Mouse (Mus musculus): Measurements from ENCODE around the gene Rbmx2.

Gene Rbmx2

GRCm38 (mm10) chrX:48694864-48695371, at the start of gene Rbmx2:
Gene Rbmx2, plus strand, starts transcription at chrX:48695004.
- DNase-seq, result peak; percentile 89 to 91

- peak in 1 of 2 experiments; percentile 2 for DNase-seq
Measured at GRCm38 (mm10) chrX:48666807-48667206, 28.0 kb upstream of the Rbmx2 start.

DNA sequence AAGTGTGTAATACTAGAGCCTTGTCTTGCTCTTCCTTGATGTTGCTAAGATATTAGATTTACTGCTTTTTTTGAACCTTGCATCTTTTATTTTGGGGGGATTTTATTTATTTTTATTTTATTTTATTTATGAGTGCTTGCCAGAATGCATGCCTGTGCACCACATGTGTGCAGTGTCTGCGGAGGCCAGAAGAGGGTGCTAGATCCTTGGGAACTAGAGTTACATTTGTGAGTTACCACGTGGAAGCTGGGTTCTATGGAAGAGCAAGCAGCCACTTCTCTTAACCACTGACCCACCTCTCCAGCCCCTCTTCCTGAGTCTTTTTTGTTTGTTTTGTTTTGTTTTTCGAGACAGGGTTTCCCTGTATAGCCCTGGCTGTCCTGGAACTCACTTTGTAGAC, 25.2 kb upstream of the Rbmx2 start:
- DNase-seq, result no peak

GRCm38 (mm10) chrX:48671714-48672113, 23.1 kb upstream of the Rbmx2 start:
- no peak for DNase-seq

GRCm38 (mm10) chrX:48674171-48674570, 20.6 kb upstream of the Rbmx2 start, which contains the start of gene Gpr119:
Gene Gpr119, minus strand, starts transcription at chrX:48674478.
- no peak for DNase-seq

GRCm38 (mm10) chrX:48683451-48683850, 11.4 kb upstream of the Rbmx2 start:
- peak; percentile 38 for DNase-seq

GRCm38 (mm10) chrX:48683857-48684256, 10.9 kb upstream of the Rbmx2 start:
- no peak for DNase-seq

DNA sequence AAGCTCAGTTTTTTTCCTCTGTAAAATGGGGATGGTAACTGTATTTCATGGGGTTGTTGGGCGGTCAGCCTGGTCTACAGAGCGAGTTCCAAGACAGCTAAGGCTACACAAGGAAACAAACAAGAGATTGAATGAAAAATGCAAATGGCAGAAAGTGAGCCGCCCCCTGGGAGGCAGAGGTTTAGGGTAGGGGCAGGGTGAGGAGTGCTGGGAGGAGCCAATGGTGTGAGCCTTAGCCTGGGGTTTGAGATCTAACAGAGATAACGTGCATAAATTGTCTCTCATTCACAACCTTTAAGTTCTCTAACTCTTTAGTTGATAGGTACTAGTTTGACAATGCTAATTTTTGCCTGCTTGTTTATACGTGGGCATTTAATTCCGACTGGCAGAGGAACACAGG, 344 bp upstream of the Rbmx2 start:
- DNase-seq, result no peak

DNA sequence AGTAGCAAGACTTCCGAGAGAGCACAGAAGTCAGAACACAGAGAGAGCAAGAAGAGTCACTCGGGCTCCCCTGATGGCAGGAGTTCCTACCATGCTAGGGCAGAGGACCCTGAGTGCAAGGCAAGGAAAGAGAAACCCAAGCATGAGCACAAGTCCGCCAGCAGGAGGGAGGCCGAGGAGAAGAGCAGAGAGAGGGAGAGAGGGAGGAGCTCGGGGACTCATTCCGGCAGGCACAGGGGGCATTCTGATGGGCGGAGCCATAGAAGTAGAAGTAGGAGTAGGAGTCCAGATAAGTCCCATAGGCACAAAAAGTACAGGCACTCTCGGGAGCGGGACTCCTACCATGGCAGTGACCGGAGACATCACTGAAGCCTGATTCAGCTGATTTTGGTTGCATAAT, 14.9 kb downstream of the Rbmx2 start:
- no peak for DNase-seq

DNA sequence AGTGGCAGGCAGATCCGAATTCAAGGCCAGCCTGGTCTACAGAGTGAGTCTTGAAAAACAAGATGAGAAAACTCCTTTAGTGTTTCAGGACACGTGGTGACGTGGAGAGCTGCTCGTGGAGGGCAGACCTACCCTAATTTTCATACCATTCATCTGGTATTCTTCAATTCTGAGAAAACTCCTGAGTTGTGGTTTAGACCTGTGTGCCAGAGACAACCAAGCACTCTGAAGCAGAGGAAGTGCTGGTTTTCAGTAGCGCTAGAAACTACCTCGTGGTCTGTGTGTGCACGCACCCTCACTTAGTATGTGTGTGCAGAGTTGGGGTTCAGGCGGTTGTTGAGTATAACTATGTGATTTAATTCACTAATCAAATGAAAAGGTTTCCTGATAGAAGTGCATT, 18.0 kb downstream of the Rbmx2 start:
- DNase-seq, result no peak

DNA sequence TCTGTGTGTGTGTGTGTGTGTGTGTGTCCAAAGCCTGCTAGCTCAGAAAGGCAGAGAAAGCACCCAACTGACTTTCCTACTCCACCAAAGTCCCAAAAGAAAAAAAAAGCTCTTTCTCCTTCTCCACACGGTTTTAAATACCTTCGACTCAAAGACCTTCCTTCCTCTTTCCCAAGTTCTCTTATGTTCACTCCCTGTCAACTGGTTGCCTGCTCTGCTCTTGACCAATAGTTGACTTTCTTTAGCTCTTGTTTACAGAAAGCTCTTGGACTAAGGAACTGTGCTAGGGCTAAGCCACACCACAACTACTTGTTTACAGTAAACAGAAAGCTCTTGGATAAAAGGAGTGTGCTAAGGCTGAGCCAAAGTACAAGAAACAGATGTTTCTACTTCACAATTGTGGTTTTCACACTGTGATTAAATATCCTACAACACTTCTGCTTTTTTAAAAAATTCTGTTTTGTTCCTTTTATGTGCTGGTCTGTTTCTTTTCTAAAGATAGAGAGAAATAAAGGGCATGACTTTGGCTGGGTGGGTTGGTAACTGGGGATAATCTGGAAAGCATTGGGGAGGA, 60.0 kb downstream of the Rbmx2 start:
- no peak for DNase-seq

All from cerebellum, adult 18-20 months (tissue).